Mouse (Mus musculus) CH12.LX (cell line): ENCODE measurements around the gene Dnlz. TPM values are rescaled to one million over a fixed set of nuclear protein-coding genes. Genes with fewer than 3 reads are reported as not detected.

Source experiments
- DNase-seq: peaks from one replicate; pipeline ENCODE4 v3.0.0-alpha.2; 2013; ENCODE audit errors: extremely low read depth
- H3K27ac ChIP-seq: 2 replicates; pipeline ENCODE4 v1.5.1; 2012; ENCODE audit warnings: low read depth, mild to moderate bottlenecking, control low read depth, moderate library complexity; ENCODE audit not compliant: insufficient read depth
- H3K27me3 ChIP-seq: replicated peaks from 2 replicates; pipeline ENCODE3; 2012; ENCODE audit warnings: inconsistent platforms
- H3K36me3 ChIP-seq, 2 experiments: replicated peaks in 1 of 2; 2 replicates each; pipeline versions ENCODE3 to v1.6.1; 2012; ENCODE audit warnings: inconsistent platforms in 1 of 2, low read length in 1 of 2, mild to moderate bottlenecking in 1 of 2, mixed read lengths in 1 of 2, moderate library complexity in 1 of 2; ENCODE audit not compliant: control insufficient read depth in 1 of 2, insufficient read depth in 1 of 2
- H3K4me1 ChIP-seq, 2 experiments: 2 replicates each; pipeline ENCODE4 v1.6.1; 2012; ENCODE audit warnings: inconsistent platforms in 1 of 2, moderate library complexity in 1 of 2; ENCODE audit not compliant: insufficient read depth in 2 of 2, control insufficient read depth in 1 of 2
- H3K4me2 ChIP-seq: 2 replicates; pipeline ENCODE4 v1.6.1; 2012; ENCODE audit warnings: low read depth, mild to moderate bottlenecking, control low read depth; ENCODE audit not compliant: poor library complexity, insufficient read depth, severe bottlenecking
- H3K4me3 ChIP-seq, 3 experiments: fragments of 150-350 bp in 1 of 3; sonication (generic) in 1 of 3; replicated peaks in 1 of 3; 2 replicates each; pipeline versions ENCODE3 to v1.5.1; 2011 to 2012; ENCODE audit warnings: low read depth in 2 of 3, low read length in 2 of 3, mild to moderate bottlenecking in 2 of 3, moderate library complexity in 2 of 3, control low read depth in 1 of 3, improper control_type of control experiment in 1 of 3, inconsistent platforms in 1 of 3, mixed read lengths in 1 of 3; ENCODE audit not compliant: poor library complexity in 1 of 3
- H3K79me2 ChIP-seq: replicated peaks from 2 replicates; pipeline ENCODE4 v1.6.1; 2012; ENCODE audit warnings: mild to moderate bottlenecking, moderate library complexity; ENCODE audit not compliant: control insufficient read depth, poor library complexity, insufficient read depth, severe bottlenecking; ENCODE audit errors: extremely low read depth
- H3K9ac ChIP-seq: 2 replicates; pipeline ENCODE4 v1.6.1; 2012; ENCODE audit warnings: low read depth, mild to moderate bottlenecking, control low read depth, moderate library complexity; ENCODE audit not compliant: insufficient read depth
- H3K9me3 ChIP-seq: replicated peaks from 2 replicates; pipeline ENCODE3; 2012; ENCODE audit warnings: low read length, inconsistent platforms, mixed read lengths
- CHD2 ChIP-seq: IDR thresholded peaks from 2 replicates; pipeline ENCODE4 v1.6.1; 2011; ENCODE audit warnings: low read length, improper control_type of control experiment
- EP300 ChIP-seq: IDR thresholded peaks from 2 replicates; pipeline ENCODE4 v1.6.1; 2011; ENCODE audit warnings: low read length, improper control_type of control experiment
- ETS1 ChIP-seq: conservative IDR thresholded peaks from 2 replicates; pipeline ENCODE4 v1.6.1; 2012; ENCODE audit warnings: low read depth, mild to moderate bottlenecking, inconsistent platforms, low read length, improper control_type of control experiment, moderate library complexity
- IRF4 ChIP-seq: IDR thresholded peaks from 2 replicates; pipeline ENCODE4 v1.6.1; 2014; ENCODE audit warnings: low read depth, mild to moderate bottlenecking, inconsistent platforms, low read length, improper control_type of control experiment
- JUN ChIP-seq: IDR thresholded peaks from 2 replicates; pipeline ENCODE4 v1.6.1; 2011; ENCODE audit warnings: low read depth, mild to moderate bottlenecking, low read length, improper control_type of control experiment, moderate library complexity; ENCODE audit not compliant: insufficient read depth
- KAT2A ChIP-seq: IDR thresholded peaks from 2 replicates; pipeline ENCODE4 v1.6.1; 2012; ENCODE audit warnings: low read length, improper control_type of control experiment, inconsistent platforms; ENCODE audit not compliant: insufficient replicate concordance
- MAX ChIP-seq: IDR thresholded peaks from 2 replicates; pipeline ENCODE4 v1.6.1; 2011; ENCODE audit warnings: low read length, improper control_type of control experiment
- MAZ ChIP-seq: IDR thresholded peaks from 2 replicates; pipeline ENCODE4 v1.6.1; 2012; ENCODE audit warnings: low read depth, mild to moderate bottlenecking, inconsistent platforms, low read length, improper control_type of control experiment, moderate library complexity
- MEF2A ChIP-seq: IDR thresholded peaks from 2 replicates; pipeline ENCODE4 v1.6.1; 2014; ENCODE audit warnings: low read depth, mild to moderate bottlenecking, inconsistent platforms, low read length, improper control_type of control experiment, borderline replicate concordance
- MXI1 ChIP-seq: IDR thresholded peaks from 2 replicates; pipeline ENCODE4 v1.6.1; 2011; ENCODE audit warnings: mild to moderate bottlenecking, low read depth, low read length, improper control_type of control experiment
- MYC ChIP-seq: IDR thresholded peaks from 2 replicates; pipeline ENCODE4 v1.6.1; 2011; ENCODE audit warnings: low read depth, mild to moderate bottlenecking, improper control_type of control experiment, low read length
- PAX5 ChIP-seq: IDR thresholded peaks from 2 replicates; pipeline ENCODE4 v1.6.1; 2012; ENCODE audit warnings: low read length, inconsistent platforms, mixed read lengths
- POLR2A ChIP-seq: IDR thresholded peaks from 2 replicates; pipeline ENCODE4 v1.6.1; 2011; ENCODE audit warnings: low read depth, mild to moderate bottlenecking, improper control_type of control experiment, low read length
- RAD21 ChIP-seq: IDR thresholded peaks from 2 replicates; pipeline ENCODE4 v1.6.1; 2011; ENCODE audit warnings: low read depth, mild to moderate bottlenecking, low read length, improper control_type of control experiment, moderate library complexity
- SMC3 ChIP-seq: IDR thresholded peaks from 2 replicates; pipeline ENCODE4 v1.6.1; 2011; ENCODE audit warnings: low read depth, low read length, improper control_type of control experiment
- TBP ChIP-seq: conservative IDR thresholded peaks from 2 replicates; pipeline ENCODE4 v1.6.1; 2011; ENCODE audit warnings: low read depth, low read length, improper control_type of control experiment
- UBTF ChIP-seq: IDR thresholded peaks from 2 replicates; pipeline ENCODE4 v1.6.1; 2012; ENCODE audit warnings: low read depth, mild to moderate bottlenecking, inconsistent platforms, low read length, improper control_type of control experiment, moderate library complexity
- USF1 ChIP-seq: IDR thresholded peaks from 2 replicates; pipeline ENCODE4 v1.6.1; 2014; ENCODE audit warnings: low read depth, mild to moderate bottlenecking, inconsistent platforms, low read length, improper control_type of control experiment
- USF2 ChIP-seq: conservative IDR thresholded peaks from 2 replicates; pipeline ENCODE4 v1.6.1; 2011; ENCODE audit warnings: low read depth, low read length, improper control_type of control experiment
- ZKSCAN1 ChIP-seq: IDR thresholded peaks from 2 replicates; pipeline ENCODE4 v1.6.1; 2012; ENCODE audit warnings: low read depth, inconsistent platforms, low read length, improper control_type of control experiment, borderline replicate concordance
- ZNF384 ChIP-seq: IDR thresholded peaks from 2 replicates; pipeline ENCODE4 v1.6.1; 2012; ENCODE audit warnings: low read depth, low read length, improper control_type of control experiment, inconsistent platforms
- dilution Hi-C: fragments of 300-500 bp; cut with MboI; formaldehyde crosslinking; loops from 2 replicates; pipeline ENCODE4 v1.14.3; 2020; ENCODE audit warnings: low sequenced_read_pairs; ENCODE audit not compliant: extremely low pct_unique_long_range_greater_than_20kb, extremely low pct_ligation_motif_present
- in situ Hi-C: fragments of 300-500 bp; cut with MboI; formaldehyde crosslinking; loops from 3 replicates; pipeline ENCODE4 v1.14.3; 2019; ENCODE audit warnings: low sequenced_read_pairs, low pct_ligation_motif_present, low pct_unique_long_range_greater_than_20kb, mixed read lengths
- polyA plus RNA-seq: library from polyadenylated mRNA; unstranded; fragments of >175 nt; gene quantifications from 2 replicates; pipeline ENCODE4 v1.2.1, GENCODE M21; 2012; ENCODE audit warnings: low read depth; ENCODE audit not compliant: insufficient read length
- total RNA-seq, 2 experiments: library from RNA; depleted of rRNA; stranded (reverse); fragments of 300-350 nt in 1 of 2; fragments of >200 nt in 1 of 2; gene quantifications; 2 replicates each; pipeline ENCODE4 v1.2.3; 2012 to 2014

Dnlz gene
- total and polyA plus RNA-seq, 3 experiments, result 15.1 to 17.8 (median 17.1) TPM

DNA sequence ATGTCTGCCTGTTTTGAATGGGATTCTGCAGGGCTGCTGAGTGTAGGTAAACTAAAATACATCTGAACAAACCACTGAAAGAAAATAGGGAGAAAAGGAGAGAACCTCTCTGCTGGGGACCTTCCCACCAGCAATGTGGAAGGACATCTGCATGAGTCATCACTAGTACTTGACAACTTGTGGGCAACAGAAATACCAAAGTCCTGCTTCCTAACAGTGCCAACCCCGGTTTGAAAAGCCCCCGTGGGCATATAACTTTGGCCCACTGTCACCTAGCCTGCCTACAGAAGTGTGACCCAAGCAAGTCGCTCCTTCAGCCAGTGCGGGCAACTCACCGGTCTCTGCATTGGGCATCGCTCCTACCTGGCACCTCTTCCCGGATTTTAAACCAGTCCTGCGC lies 20.5 kb upstream of the Dnlz start:
- H3K27me3 ChIP-seq, result no peaks in the 10 kb centered on the region
- TF ChIP-seq KAT2A (no peak), IRF4 (no peak), UBTF (no peak), PAX5 (no peak), MYC (no peak), EP300 (no peak), SMC3 (no peak), RAD21 (no peak), USF1 (no peak), MAZ (no peak)
- DNase-seq, result no peak
- H3K4me1 ChIP-seq, result no peaks in the 10 kb centered on the region
- H3K27ac ChIP-seq, result no peak overlapping the region
- peaks cover 93 to 100% of the 10 kb centered on the region in 2 experiments for H3K36me3 ChIP-seq
- no peak overlapping the region for H3K4me3 ChIP-seq
- in situ Hi-C loops, result no loop called here
- H3K9ac ChIP-seq, result no peak overlapping the region
- no peaks in the 10 kb centered on the region for H3K79me2 ChIP-seq
- dilution Hi-C loops, result no loop called here
- H3K4me2 ChIP-seq, result no peak overlapping the region
- no peaks in the 10 kb centered on the region for H3K9me3 ChIP-seq

DNA sequence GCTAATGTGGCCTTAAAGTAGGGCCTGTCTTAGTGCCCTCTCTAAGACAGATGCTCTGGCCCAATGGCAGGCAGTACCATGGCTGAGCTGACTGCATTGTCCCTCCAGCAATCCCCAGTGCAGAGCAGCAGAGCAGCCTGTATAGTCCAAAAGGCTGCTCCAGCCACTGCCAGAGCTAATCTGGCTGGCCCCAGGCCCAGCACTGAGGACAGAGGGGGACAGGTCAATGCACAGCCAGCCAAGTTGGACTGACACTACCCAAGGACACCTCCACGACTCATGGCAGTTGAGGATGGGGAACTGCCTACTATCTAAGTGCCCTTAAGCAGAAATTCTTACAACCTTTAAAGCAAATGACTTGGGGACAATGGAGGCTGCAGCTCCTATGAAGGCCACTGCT lies 16.7 kb upstream of the Dnlz start:
- in situ Hi-C loops, result no loop called here
- no peak for DNase-seq
- H3K79me2 ChIP-seq, result no peaks in the 10 kb centered on the region
- no peak overlapping the region for H3K4me2 ChIP-seq
- no peak overlapping the region for H3K27ac ChIP-seq
- H3K9me3 ChIP-seq, result no peaks in the 10 kb centered on the region
- H3K9ac ChIP-seq, result no peak overlapping the region
- TF ChIP-seq MAX (no peak), IRF4 (no peak), TBP (no peak), PAX5 (no peak), ETS1 (no peak), MEF2A (no peak), ZKSCAN1 (no peak), POLR2A (no peak), CHD2 (no peak), JUN (no peak), USF2 (no peak), MXI1 (no peak), ZNF384 (no peak), EP300 (no peak)
- no peak overlapping the region for H3K4me3 ChIP-seq
- no peaks in the 10 kb centered on the region for H3K27me3 ChIP-seq
- no peaks in the 10 kb centered on the region for H3K4me1 ChIP-seq
- peaks cover 94 to 100% of the 10 kb centered on the region in 2 experiments for H3K36me3 ChIP-seq
- dilution Hi-C loops, result no loop called here
